ENCODE assay signal across 11 mouse cellular contexts in genomic region chr4:115133085-115133484, GRCm38 (mm10). TPM values are rescaled to one million over a fixed set of nuclear protein-coding genes. Genes with fewer than 3 reads are reported as not detected.
DNase-seq lines count a peak whose midpoint lies in the region; ATAC-seq and TF ChIP-seq lines count a peak whose summit lies in the region.
"Had no signal": no experiment of that assay in that cellular context is flagged by ENCODE, and none has a peak within 500 bp of the region (broad histone marks: within the 10 kb centered on the region; RNA-seq: fewer than 3 reads in every experiment).

No protein-coding gene starts in this region.

- H3K9me3 ChIP-seq in forebrain, embryonic 13.5 days (replicated peaks) = no peaks in the 10 kb centered on the region
- H3K9me3 ChIP-seq in hindbrain, postnatal 0 days (ENCODE audit: low read length) = no peaks in the 10 kb centered on the region
- no peaks in the 10 kb centered on the region for H3K9me3 ChIP-seq in neural tube, embryonic 13.5 days
- H3K9me3 ChIP-seq: limb, embryonic 15.5 days had no signal

- peaks cover 14% of the 10 kb centered on the region; the same call in 1 of the 2 replicates for H3K27me3 ChIP-seq in forebrain, embryonic 13.5 days
- H3K27me3 ChIP-seq in hindbrain, postnatal 0 days (ENCODE audit: insufficient read depth, low read length) = no peaks in the 10 kb centered on the region
- H3K27me3 ChIP-seq in neural tube, embryonic 13.5 days = peaks cover 24% of the 10 kb centered on the region

- H3K4me1 ChIP-seq in forebrain, embryonic 13.5 days = peaks cover 9% of the 10 kb centered on the region; the same call in 1 of the 2 replicates
- H3K4me1 ChIP-seq in hindbrain, postnatal 0 days (ENCODE audit: insufficient read depth, low read length) = no peaks in the 10 kb centered on the region
- H3K4me1 ChIP-seq in neural tube, embryonic 13.5 days (replicated peaks) = peaks cover 16% of the 10 kb centered on the region

- no peaks in the 10 kb centered on the region for H3K36me3 ChIP-seq in forebrain, embryonic 13.5 days (ENCODE audit: poor library complexity, severe bottlenecking)
- no peaks in the 10 kb centered on the region for H3K36me3 ChIP-seq in hindbrain, postnatal 0 days (ENCODE audit: insufficient read depth, low read length)
- H3K36me3 ChIP-seq in neural tube, embryonic 13.5 days = no peaks in the 10 kb centered on the region
- H3K36me3 ChIP-seq: limb, embryonic 15.5 days had no signal

- 0 out of 2 replicates have a peak, but pooled peaks have one; percentile 33 for ATAC-seq in forebrain, embryonic 13.5 days
- ATAC-seq in hindbrain, postnatal 0 days = 0 out of 2 replicates have a peak, but pooled peaks have one; percentile 4
- 0 out of 2 replicates have a peak, but pooled peaks have one; percentile 2 for ATAC-seq in neural tube, embryonic 13.5 days (ENCODE audit: low read depth)
- no peak for ATAC-seq in CD4-positive, CD25-positive, alpha-beta regulatory T cell, adult 4 months

- peak; percentile 3 to 9 for DNase-seq in left cerebral cortex, adult 18-20 months (ENCODE audit: low spot score in 2 of 2)
- no peak for DNase-seq in left cerebral cortex, postnatal 10 days (ENCODE audit: extremely low spot score in 1 of 2, low spot score in 2 of 2)
- peak; percentile 1 for DNase-seq in hindbrain, postnatal 0 days (ENCODE audit: low spot score)
- no peak for DNase-seq in spleen, adult 12 weeks (ENCODE audit: low spot score)
- DNase-seq in lung, postnatal 4 days = no peak
- DNase-seq: kidney, adult 11 months; thymus, postnatal 25 days had no signal

- H3K4me2 ChIP-seq in forebrain, embryonic 13.5 days = peak overlapping the region; percentile 84
- H3K4me2 ChIP-seq in hindbrain, postnatal 0 days (ENCODE audit: low read depth, low read length) = peak overlapping the region; percentile 74
- peak overlapping the region; percentile 64 for H3K4me2 ChIP-seq in neural tube, embryonic 13.5 days

- TF ChIP-seq CTCF in hindbrain, postnatal 0 days (IDR thresholded peaks at IDR 0.05; ENCODE audit: low read depth) = no peak

- whole genome bisulfite sequencing in forebrain, embryonic 13.5 days = 8% methylated on average over 5 of the region's 5 CpGs
- WGBS in hindbrain, postnatal 0 days = 9% methylated on average over 5 of the region's 5 CpGs
- 10% methylated on average over 5 of the region's 5 CpGs for WGBS in neural tube, embryonic 13.5 days

- intact Hi-C loops in left cerebral cortex, postnatal 10 days (cut with DNase I) = no loop called here

- no peak overlapping the region for H3K27ac ChIP-seq in forebrain, embryonic 13.5 days
- peak overlapping the region; percentile 86; the same call in 1 of the 2 replicates for H3K27ac ChIP-seq in hindbrain, postnatal 0 days
- H3K27ac ChIP-seq in neural tube, embryonic 13.5 days (replicated peaks) = no peak overlapping the region
- H3K27ac ChIP-seq: limb, embryonic 15.5 days had no signal

- H3K9ac ChIP-seq in forebrain, embryonic 13.5 days = peak overlapping the region; percentile 65; the same call in 1 of the 2 replicates
- peak overlapping the region; percentile 70; the same call in 1 of the 2 replicates for H3K9ac ChIP-seq in hindbrain, postnatal 0 days (replicated peaks; ENCODE audit: low read length)
- H3K9ac ChIP-seq in neural tube, embryonic 13.5 days = peak overlapping the region; percentile 71
- H3K9ac ChIP-seq: limb, embryonic 15.5 days had no signal

- peak overlapping the region; percentile 46 for H3K4me3 ChIP-seq in forebrain, embryonic 13.5 days
- H3K4me3 ChIP-seq in hindbrain, postnatal 0 days (ENCODE audit: low read length) = peak overlapping the region; percentile 56
- peak overlapping the region; percentile 49 for H3K4me3 ChIP-seq in neural tube, embryonic 13.5 days

RNA-seq across cellular contexts. Expression of gene Cyp4x1, which starts 1.0 kb away (rescaled TPM):
- total RNA-seq in left cerebral cortex, adult 18-20 months (2021) = 10 to 100 TPM; 16.8 to 17.1 TPM
- total RNA-seq in left cerebral cortex, postnatal 10 days (2021) = 10 to 100 TPM; 18.9 to 20.1 TPM
- polyA plus RNA-seq in forebrain, embryonic 13.5 days (2015; fragmentation: Nextera tagmentation; extraction: Ambion mirVana) = 1.4 and 2.1 TPM in 2 replicates
- 20.7 and 25.9 TPM in 2 replicates for total RNA-seq in hindbrain, postnatal 0 days (2014; rRNA removed)
- 9.4 and 9.7 TPM in 2 replicates for polyA plus RNA-seq in hindbrain, postnatal 0 days (2015; fragmentation: Nextera tagmentation; extraction: Ambion mirVana)
- 5.5 and 7.1 TPM in 2 replicates for polyA plus RNA-seq in neural tube, embryonic 13.5 days (2015; fragmentation: Nextera tagmentation; extraction: Ambion mirVana)
- polyA plus RNA-seq in CD4-positive, CD25-positive, alpha-beta regulatory T cell, adult 4 months (2017; shearing (Covaris generic)) = under 1 TPM in 1 of 2 experiments, not detected in 1; 0.09 TPM
- polyA plus RNA-seq: limb, embryonic 15.5 days had no signal

RNA-seq across cellular contexts. Expression of gene Pdzk1ip1, which starts 44.6 kb away (rescaled TPM):
- under 1 TPM; 0.42 to 0.93 TPM for total RNA-seq in left cerebral cortex, adult 18-20 months (2021)
- under 1 TPM; 0.58 to 0.59 TPM for total RNA-seq in left cerebral cortex, postnatal 10 days (2021)
- polyA plus RNA-seq in forebrain, embryonic 13.5 days (2015; fragmentation: Nextera tagmentation; extraction: Ambion mirVana) = 3.7 and 4.4 TPM in 2 replicates
- total RNA-seq in hindbrain, postnatal 0 days (2014; rRNA removed) = 0.58 and 5.2 TPM in 2 replicates
- polyA plus RNA-seq in hindbrain, postnatal 0 days (2015; fragmentation: Nextera tagmentation; extraction: Ambion mirVana) = 4.2 and 4.9 TPM in 2 replicates
- 5.7 and 5.8 TPM in 2 replicates for polyA plus RNA-seq in neural tube, embryonic 13.5 days (2015; fragmentation: Nextera tagmentation; extraction: Ambion mirVana)
- 10 to 100 TPM; 25.7 to 31.9 TPM for polyA plus RNA-seq in CD4-positive, CD25-positive, alpha-beta regulatory T cell, adult 4 months (2017; shearing (Covaris generic))

Comparison
In these comparisons a context has a peak if more than half of its experiments do, and no peak if none do; other contexts are left out.
1. DNase-seq: peak in left cerebral cortex, adult 18-20 months (2 of 2) and hindbrain, postnatal 0 days (single experiment); none in left cerebral cortex, postnatal 10 days (0 of 2), spleen, adult 12 weeks (single experiment) and lung, postnatal 4 days (0 of 2).
2. Peak in every context shown above with its lines, with median percentiles within 50 percentile points of each other: H3K4me2 ChIP-seq, H3K4me3 ChIP-seq and H3K9ac ChIP-seq.